ENCODE assay signal across 16 mouse cellular contexts in the genomic region with DNA sequence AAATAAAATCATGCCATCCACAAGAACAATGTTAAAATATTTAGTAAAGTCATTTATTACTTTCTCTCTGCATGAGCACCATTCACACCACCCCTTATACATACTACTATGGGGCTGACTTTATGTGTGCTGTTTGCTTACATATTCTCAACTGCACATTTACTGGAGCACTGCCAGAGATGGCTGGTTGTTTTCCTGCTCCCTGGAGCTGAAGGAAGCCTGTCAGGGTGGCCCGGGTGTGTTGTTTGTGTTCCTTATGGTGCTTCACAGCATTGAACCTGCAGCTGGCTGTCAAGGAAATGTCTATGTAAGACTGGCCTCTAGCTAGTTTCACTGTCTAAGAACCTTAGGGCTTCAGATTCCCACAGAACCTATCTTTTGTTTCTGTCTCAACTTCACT.
DNase-seq lines count a peak whose midpoint lies in the region; ATAC-seq and TF ChIP-seq lines count a peak whose summit lies in the region.
"Had no signal": no experiment of that assay in that cellular context is flagged by ENCODE, and none has a peak within 500 bp of the region (broad histone marks: within the 10 kb centered on the region; RNA-seq: fewer than 3 reads in every experiment).

No protein-coding gene starts in this region.

- peak; percentile 6 for DNase-seq in liver
- DNase-seq in liver, postnatal 0 days = no peak
- DNase-seq in lung, postnatal 0 days (ENCODE audit: low spot score) = peak; percentile 21
- no peak for DNase-seq in lung, postnatal 36 days
- DNase-seq in liver, embryonic 11.5 days (ENCODE audit: low spot score) = no peak
- peak; percentile 3 for DNase-seq in lung, postnatal 10 days
- DNase-seq: adrenal gland, adult 2 months; adrenal gland, postnatal 25 days; cerebellum, adult 2 months; cerebellum, postnatal 10 days; gastrocnemius, postnatal 14 days had no signal

- H3K27ac ChIP-seq in liver, postnatal 0 days (ENCODE audit: low read depth) = no peak overlapping the region
- no peak overlapping the region for H3K27ac ChIP-seq in lung, postnatal 0 days (ENCODE audit: low read length)
- H3K27ac ChIP-seq in liver, embryonic 11.5 days (ENCODE audit: low read depth, low read length) = no peak overlapping the region
- H3K27ac ChIP-seq: hindbrain, embryonic 10.5 days; hindbrain, embryonic 14.5 days had no signal

- H3K36me3 ChIP-seq in liver, postnatal 0 days (replicated peaks; ENCODE audit: insufficient read depth, low read length) = no peaks in the 10 kb centered on the region
- H3K36me3 ChIP-seq in lung, postnatal 0 days (ENCODE audit: insufficient read depth, low read length) = no peaks in the 10 kb centered on the region
- H3K36me3 ChIP-seq in liver, embryonic 11.5 days (ENCODE audit: control insufficient read depth, insufficient read depth, low read length) = no peaks in the 10 kb centered on the region
- H3K36me3 ChIP-seq: heart, embryonic 12.5 days; hindbrain, embryonic 10.5 days had no signal

- no peaks in the 10 kb centered on the region for H3K4me1 ChIP-seq in liver, postnatal 0 days (ENCODE audit: insufficient read depth)
- H3K4me1 ChIP-seq in lung, postnatal 0 days (ENCODE audit: insufficient read depth, low read depth, low read length) = no peaks in the 10 kb centered on the region
- peaks cover 4% of the 10 kb centered on the region; the same call in 1 of the 2 replicates for H3K4me1 ChIP-seq in liver, embryonic 11.5 days (replicated peaks; ENCODE audit: control insufficient read depth, insufficient read depth, low read length)
- H3K4me1 ChIP-seq: hindbrain, embryonic 10.5 days had no signal

- TF ChIP-seq EP300 in liver, postnatal 0 days (IDR thresholded peaks at IDR 0.05; ENCODE audit: low read depth) = no peak
- no peak for TF ChIP-seq EP300 in lung, postnatal 0 days (IDR thresholded peaks at IDR 0.05)

- 50% methylated on average over 1 of the region's 1 CpGs for WGBS in liver, postnatal 0 days (ENCODE audit: insufficient replicate concordance)
- 3% methylated on average over 1 of the region's 1 CpGs for WGBS in lung, postnatal 0 days
- 55% methylated on average over 1 of the region's 1 CpGs for WGBS in liver, embryonic 11.5 days

- TF ChIP-seq CTCF in liver, postnatal 0 days (IDR thresholded peaks at IDR 0.05; ENCODE audit: low read depth) = no peak
- TF ChIP-seq CTCF in lung, postnatal 0 days (IDR thresholded peaks at IDR 0.05) = no peak

- no peak overlapping the region for H3K4me2 ChIP-seq in liver, postnatal 0 days (ENCODE audit: low read depth, low read length)
- H3K4me2 ChIP-seq in lung, postnatal 0 days (replicated peaks; ENCODE audit: low read depth, low read length) = no peak overlapping the region
- no peak overlapping the region for H3K4me2 ChIP-seq in liver, embryonic 11.5 days
- H3K4me2 ChIP-seq: heart, embryonic 12.5 days; hindbrain, embryonic 14.5 days had no signal

- H3K9ac ChIP-seq in liver, postnatal 0 days (replicated peaks) = no peak overlapping the region
- no peak overlapping the region for H3K9ac ChIP-seq in lung, postnatal 0 days (replicated peaks; ENCODE audit: low read depth)
- H3K9ac ChIP-seq in liver, embryonic 11.5 days (ENCODE audit: low read depth, low read length) = no peak overlapping the region
- H3K9ac ChIP-seq: heart, embryonic 12.5 days; hindbrain, embryonic 14.5 days had no signal

- no peaks in the 10 kb centered on the region for H3K27me3 ChIP-seq in liver, postnatal 0 days (ENCODE audit: insufficient read depth, low read length)
- no peaks in the 10 kb centered on the region for H3K27me3 ChIP-seq in lung, postnatal 0 days (replicated peaks; ENCODE audit: insufficient read depth, low read length)
- H3K27me3 ChIP-seq in liver, embryonic 11.5 days (replicated peaks; ENCODE audit: control insufficient read depth, insufficient read depth, low read length) = no peaks in the 10 kb centered on the region
- H3K27me3 ChIP-seq: heart, embryonic 12.5 days had no signal

- H3K9me3 ChIP-seq in liver, postnatal 0 days (ENCODE audit: low read length) = no peaks in the 10 kb centered on the region
- H3K9me3 ChIP-seq in lung, postnatal 0 days (ENCODE audit: low read length) = no peaks in the 10 kb centered on the region
- H3K9me3 ChIP-seq in liver, embryonic 11.5 days (ENCODE audit: control insufficient read depth, low read length) = no peaks in the 10 kb centered on the region
- H3K9me3 ChIP-seq: heart, embryonic 12.5 days; hindbrain, embryonic 10.5 days had no signal

- ATAC-seq in liver, postnatal 0 days = no peak
- ATAC-seq in lung, postnatal 0 days = no peak
- 0 out of 2 replicates have a peak, but pooled peaks have one; percentile 9 for ATAC-seq in liver, embryonic 11.5 days (replicated peaks; ENCODE audit: low FRiP score)
- ATAC-seq in inflammation-experienced regulatory T-cells, adult 6 months = no peak
- ATAC-seq: forebrain, embryonic 16.5 days had no signal

- no peak overlapping the region for H3K4me3 ChIP-seq in liver, postnatal 0 days (ENCODE audit: low read depth, low read length)
- H3K4me3 ChIP-seq in lung, postnatal 0 days (ENCODE audit: low read depth, low read length) = no peak overlapping the region
- no peak overlapping the region for H3K4me3 ChIP-seq in liver, embryonic 11.5 days (ENCODE audit: low read depth, low read length)
- H3K4me3 ChIP-seq: heart, embryonic 12.5 days; hindbrain, embryonic 10.5 days had no signal

Comparison
In these comparisons a context has a peak if more than half of its experiments do, and no peak if none do; other contexts are left out.
1. DNase-seq: peak in liver (single experiment), lung, postnatal 0 days (single experiment) and lung, postnatal 10 days (single experiment); none in liver, postnatal 0 days (single experiment), lung, postnatal 36 days (single experiment) and liver, embryonic 11.5 days (single experiment).